Mouse (Mus musculus): Measurements from ENCODE around the gene Myrf.

DNA sequence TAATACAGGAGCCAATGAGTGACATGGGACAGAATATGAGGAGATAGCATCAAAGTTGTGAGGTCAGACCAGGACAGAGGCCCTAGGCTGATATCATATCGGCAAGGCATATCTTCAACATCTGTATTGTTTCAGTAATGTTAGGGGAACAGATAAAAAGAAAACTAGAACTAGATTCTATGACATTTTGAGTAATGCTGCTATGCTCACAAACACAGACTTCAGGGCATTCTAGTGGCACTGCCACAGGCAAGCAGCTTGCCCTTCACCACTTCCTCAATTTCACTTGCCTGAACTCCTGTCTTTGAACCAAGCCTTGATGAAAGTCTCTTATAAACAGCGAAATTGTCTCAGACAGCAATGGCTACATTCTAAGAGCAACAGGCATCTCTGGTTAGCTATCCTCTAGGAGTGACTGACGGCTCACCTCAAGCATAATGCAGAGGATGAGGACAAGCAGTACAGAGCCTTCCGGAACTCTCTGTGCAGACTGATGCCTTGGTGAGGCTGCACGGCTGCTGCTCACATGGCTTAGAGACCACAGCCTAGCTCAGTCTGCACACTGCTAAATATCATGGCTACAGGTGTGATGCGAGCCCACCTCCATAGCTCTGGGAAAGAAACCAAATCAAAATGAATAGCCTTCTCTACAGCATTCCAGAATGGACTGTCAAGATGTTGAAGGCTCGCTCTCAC, 66.6 kb downstream of the Myrf start:
- no peak for TF ChIP-seq CTCF (IDR thresholded peaks at IDR 0.05; ENCODE audit: extremely low read depth, insufficient read depth, insufficient read length, insufficient replicate concordance)
- no peak for TF ChIP-seq POLR2A (IDR thresholded peaks at IDR 0.05; ENCODE audit: low read depth, low read length)
